Mouse (Mus musculus) ES-CJ7 (cell line): Measurements from ENCODE around the gene Eif1ax.
"Not testable (repeated sequence)": the region's sequence is repeated elsewhere in the genome, so short reads cannot be mapped to it uniquely, and the experiment has no call there.

ENCODE experiments used
- DNase-seq: peaks from one replicate; pipeline ENCODE4 v3.0.0; 2011; ENCODE audit warnings: low read depth, low spot score

Eif1ax gene

GRCm38 (mm10) chrX:159371831-159372752 is at the start of gene Eif1ax:
Gene Eif1ax, plus strand, starts transcription at chrX:159372178.
- peak; percentile 78 for DNase-seq

DNA sequence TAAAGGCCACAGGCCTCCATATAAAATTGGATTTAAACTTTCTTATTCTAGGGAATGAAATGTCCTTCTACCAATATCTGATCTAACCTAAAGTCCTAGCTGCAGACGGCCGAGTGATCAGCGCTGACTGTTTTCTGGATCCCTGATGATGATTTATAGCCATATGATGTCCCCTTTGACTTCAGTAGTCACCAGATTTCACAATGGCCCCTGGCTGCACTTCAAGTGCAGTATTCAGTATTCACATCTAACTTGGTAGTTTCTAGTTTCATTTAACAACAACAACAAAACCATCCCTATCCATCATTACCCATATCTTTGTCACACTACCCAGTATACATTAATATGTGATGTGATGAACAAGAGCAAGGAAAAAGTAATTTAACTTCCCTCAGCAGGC is 7.5 kb upstream of the Eif1ax start:
- no peak for DNase-seq

DNA sequence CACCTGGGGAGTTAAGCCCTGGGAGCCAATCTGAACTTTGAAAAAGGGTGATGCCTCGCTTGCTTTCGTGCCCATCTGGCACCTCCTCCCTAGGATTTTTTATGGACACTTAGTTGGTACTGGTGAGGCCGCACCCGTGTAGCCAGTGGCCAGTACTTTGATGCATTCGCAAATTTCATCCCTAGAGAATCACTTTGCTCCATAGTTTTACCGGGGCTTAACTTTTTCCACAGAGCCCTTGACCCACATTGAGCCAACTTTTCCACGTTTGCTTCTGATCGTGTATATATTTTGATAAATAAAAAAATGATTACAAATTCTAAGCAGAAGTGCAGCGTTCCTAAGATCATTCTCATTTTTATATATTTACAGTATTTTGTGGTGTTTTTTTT is 771 bp downstream of the Eif1ax start:
- DNase-seq, result no peak

- no peak for DNase-seq
Observed at GRCm38 (mm10) chrX:159387105-159387504, 15.1 kb downstream of the Eif1ax start.

GRCm38 (mm10) chrX:159388953-159389352 is 17.0 kb downstream of the Eif1ax start:
- no peak for DNase-seq

DNA sequence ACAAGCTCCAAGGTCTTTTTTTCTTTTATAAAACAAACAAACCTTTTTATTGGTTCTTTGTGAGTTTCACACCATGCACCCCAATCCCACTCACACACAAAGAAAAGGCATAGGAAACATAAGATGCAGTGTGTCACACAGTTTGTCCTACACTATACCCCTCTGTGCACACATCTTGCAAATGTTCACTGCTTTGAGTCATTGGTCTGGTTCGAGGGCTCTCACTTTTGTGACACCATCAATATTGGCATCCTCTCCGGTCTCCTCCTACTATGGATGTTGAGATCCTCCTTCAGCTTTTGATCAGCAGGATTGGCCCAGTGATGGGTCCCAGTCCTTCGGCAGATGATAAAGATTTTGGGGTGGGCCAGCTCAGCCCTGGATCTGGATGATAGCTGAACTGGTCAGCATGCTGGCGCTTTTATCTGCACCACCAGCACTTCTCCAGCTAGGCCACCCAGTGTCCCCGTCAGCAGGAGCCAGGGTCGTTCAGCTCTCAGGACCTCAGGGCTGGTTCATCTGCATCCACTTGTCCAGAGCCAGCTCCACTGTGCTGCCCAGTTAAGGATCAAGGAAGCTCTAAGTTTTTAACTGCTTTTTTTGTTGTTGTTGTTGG is 18.5 kb downstream of the Eif1ax start:
- DNase-seq, result no peak

GRCm38 (mm10) chrX:159391239-159391638 is 19.3 kb downstream of the Eif1ax start:
- no peak for DNase-seq

DNA sequence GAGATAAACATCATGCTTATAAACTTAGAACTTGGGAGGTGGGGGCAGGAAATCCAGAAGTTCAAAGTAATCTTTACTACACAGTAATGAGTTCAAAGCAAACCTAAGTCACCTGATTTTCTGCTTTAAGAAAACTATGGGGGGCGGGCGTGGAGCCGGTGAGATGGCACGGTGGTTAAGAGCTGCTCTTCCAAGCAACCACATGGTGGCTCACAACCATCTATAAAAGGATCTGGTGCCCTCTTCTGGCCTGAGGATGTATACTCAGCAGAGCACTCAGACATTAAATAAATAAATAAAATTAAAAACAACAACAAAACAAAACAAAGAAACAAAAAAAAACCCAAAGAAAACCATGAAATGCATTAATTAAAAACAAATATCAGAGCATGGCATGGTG is 37.3 kb downstream of the Eif1ax start:
- peak; percentile 72 for DNase-seq

- DNase-seq, result peak; percentile 51
Observed at GRCm38 (mm10) chrX:159414130-159414828, 42.3 kb downstream of the Eif1ax start, which contains the start of gene Map7d2. Gene Map7d2, plus strand, starts transcription at chrX:159414572.

GRCm38 (mm10) chrX:159414829-159415673 is 43.1 kb downstream of the Eif1ax start:
- no peak for DNase-seq

GRCm38 (mm10) chrX:159430507-159430906 is 58.5 kb downstream of the Eif1ax start:
- DNase-seq, result not testable (repeated sequence)
